Mouse (Mus musculus): ENCODE data around the gene Taok3. TPM values are rescaled to one million over a fixed set of nuclear protein-coding genes. Genes with fewer than 3 reads are reported as not detected.

The Taok3 gene
- total RNA-seq, 2 experiments from 2014 or later, result 13.7 to 14.7 TPM

DNA sequence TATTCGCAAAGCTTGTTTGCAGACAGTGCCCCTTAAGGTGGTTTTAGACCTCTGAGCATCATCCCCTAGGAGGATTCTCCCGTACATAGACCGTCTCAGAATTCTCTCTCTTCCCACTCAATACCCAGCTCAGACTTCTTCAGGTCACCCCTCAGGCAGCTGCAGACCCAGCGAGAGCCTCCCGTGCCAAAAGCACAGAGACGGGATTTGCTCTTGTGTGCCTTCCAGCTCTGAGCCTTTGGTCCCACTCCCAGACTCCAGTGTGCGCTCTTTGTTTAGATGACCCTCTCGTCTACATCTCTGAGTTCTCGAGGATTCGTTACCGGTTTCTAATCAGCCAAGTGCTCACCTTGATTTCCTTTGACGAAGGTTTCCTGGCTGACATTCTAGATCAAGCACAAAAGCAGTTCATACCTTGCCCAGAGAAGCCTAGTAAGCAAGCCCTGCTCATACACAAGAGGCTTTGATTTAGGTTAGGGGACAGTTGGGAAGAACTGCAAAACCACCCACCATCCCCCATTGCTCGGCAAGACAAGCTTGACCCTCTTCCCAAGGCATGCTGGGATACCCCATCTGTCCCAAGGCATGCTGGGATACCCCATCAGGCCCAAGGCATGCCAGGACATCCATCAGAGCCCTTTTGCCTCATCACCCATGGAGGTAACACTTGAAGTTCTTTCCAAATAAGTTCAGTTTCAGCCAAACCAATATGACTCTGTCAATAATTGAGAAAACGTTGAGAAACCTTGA is 48.6 kb downstream of the Taok3 start:
- no peak for DNase-seq (ENCODE audit: low spot score in 2 of 2)

DNA sequence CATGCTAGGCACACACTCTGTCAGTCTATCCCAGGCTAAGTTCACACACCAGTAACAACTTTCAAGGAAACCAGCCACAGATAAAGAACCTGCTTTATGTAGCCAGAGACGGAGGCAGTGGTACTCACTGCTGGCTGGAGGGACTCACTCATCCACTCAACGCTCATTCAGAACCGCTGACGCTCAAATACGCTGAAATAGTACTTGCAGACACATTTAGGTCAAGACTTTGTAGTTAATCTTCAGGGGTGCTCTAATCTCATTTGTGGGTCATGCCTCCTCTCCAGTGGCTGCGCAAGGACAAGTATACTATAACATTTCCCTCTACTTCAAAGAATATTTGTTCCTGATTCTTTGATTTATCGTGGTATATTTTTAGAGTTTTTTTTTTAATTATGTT is 54.1 kb downstream of the Taok3 start:
- no peak for DNase-seq (ENCODE audit: low spot score in 2 of 2)

DNA sequence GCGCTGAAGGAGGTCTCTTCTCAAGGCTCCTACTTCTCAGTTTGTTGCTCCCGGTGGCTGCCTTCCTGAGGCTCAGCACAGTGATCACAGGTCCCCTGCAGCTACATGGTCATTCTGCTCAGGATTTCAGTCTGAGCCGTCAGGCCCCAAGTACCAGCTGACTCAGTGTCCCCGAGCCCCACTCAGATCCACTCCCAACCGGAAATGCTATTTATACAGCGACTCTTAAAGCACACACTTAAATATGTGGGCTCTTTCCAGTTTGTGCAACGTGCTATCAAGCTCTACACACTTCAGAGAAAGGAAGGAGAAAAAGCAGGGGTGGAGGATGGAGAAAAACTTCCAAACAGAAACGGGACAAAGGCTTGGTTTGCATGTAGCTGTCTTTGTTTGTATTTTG is 56.0 kb downstream of the Taok3 start:
- DNase-seq (ENCODE audit: low spot score in 2 of 2), result no peak

DNA sequence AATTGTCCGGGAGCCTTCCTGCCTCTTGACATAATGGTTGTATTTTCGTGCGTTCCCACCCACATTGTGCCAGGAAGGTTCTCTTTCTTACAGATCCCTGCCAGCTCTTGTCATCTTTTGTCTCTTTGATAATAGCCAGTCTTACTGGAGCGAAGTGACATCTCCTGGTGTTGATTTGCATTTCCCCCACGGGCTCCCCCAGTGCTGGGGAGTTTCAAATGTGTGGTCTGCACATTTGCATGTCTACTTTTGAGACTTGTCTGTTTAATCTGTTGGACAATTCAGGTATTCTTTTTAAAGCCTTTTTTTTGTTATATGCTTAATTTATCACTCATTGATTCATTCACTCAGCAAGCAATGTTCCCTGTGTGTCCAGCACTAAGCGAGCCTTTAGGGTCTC is 58.1 kb downstream of the Taok3 start:
- DNase-seq (ENCODE audit: low spot score in 2 of 2), result no peak

- DNase-seq (ENCODE audit: low spot score in 2 of 2), result no peak
These were observed 58.6 kb downstream of the Taok3 start for GRCm38 (mm10) chr5:117178486-117178885.

- DNase-seq (ENCODE audit: low spot score in 2 of 2), result no peak
These were observed 62.0 kb downstream of the Taok3 start for GRCm38 (mm10) chr5:117181921-117182320.

DNA sequence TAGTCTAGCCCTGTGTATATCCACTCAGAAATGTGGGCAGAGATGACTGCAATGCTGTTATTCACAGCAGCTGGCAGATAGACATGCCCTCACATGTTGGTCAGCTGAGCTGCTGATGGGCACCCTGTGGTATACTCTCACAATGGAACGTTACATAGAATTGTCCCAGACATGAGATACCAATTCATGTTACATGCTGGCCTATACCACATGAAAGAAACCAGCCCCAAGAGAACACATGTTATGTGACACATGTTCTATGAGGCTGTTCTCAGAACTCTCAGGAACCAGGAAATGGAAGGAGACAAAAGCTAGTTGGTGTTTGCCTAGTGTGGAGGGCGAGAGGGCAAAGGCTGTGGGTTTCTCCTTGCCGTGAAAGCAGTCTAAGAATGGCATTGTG is 62.5 kb downstream of the Taok3 start:
- DNase-seq (ENCODE audit: low spot score in 2 of 2), result no peak

DNA sequence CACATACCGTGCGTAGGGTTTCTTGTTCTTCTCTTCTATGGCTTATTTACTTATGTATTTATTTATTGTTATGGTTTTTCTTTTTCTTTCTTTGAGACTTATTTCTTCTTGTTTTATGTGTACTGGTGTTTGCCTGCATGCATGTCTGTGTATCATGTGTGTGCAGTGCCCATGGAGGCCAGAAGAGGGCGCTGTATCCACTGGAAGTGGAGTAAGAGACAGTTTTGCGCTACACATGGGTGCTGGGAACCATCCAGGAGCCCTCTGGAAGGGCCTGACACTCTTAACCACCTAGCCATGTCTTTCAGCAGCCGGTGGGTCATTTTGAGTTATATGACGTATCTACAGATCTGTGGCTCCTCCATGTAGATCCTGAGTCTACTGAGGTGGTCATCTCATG is 64.9 kb downstream of the Taok3 start:
- DNase-seq (ENCODE audit: low spot score in 2 of 2), result no peak

- DNase-seq (ENCODE audit: low spot score in 2 of 2), result no peak
These were observed 65.7 kb downstream of the Taok3 start for GRCm38 (mm10) chr5:117185673-117186072.

DNA sequence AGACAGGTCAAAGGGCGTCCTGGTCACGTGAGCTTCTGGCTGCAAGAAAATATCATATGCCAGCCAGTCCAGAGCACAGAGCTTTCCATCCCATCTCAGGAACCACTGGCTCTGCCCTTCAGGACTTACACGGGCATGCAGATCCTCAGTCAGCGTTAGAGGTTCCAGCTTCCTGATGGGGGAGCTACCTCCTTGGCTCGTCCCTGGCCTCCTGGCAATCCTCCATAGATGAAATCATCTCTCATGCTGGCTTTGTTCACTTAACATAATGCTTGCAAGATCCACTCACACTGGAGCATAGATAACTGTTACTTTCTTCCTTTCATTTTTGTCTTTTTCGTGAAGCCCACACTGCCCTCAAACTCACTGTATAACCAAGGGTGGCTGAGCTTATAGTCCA is 72.1 kb downstream of the Taok3 start:
- DNase-seq (ENCODE audit: low spot score in 2 of 2), result no peak

GRCm38 (mm10) chr5:117193748-117194147 is 73.8 kb downstream of the Taok3 start:
- no peak for DNase-seq (ENCODE audit: low spot score in 2 of 2)

GRCm38 (mm10) chr5:117194672-117195071 is 74.7 kb downstream of the Taok3 start:
- DNase-seq (ENCODE audit: low spot score in 2 of 2), result no peak

DNA sequence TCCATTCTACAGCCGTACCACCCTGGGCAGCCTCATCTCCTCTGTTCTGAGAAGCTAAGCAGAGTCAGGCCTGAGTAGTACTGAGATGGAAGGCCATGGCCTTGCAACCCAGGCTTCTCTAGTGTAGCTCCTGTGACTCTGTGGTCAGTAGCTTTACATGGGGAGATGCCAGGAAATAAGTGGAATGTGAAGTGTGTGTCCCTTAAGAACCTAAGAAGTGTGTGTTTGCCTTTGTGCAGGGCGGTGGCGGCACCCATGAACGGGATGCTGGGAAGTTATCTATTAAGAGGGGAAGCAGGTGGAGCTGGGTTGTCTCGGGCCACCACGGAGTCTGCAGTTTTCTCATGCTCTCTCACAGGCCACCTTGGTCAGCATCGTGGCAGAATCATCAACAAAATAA is 76.6 kb downstream of the Taok3 start:
- no peak for DNase-seq (ENCODE audit: low spot score in 2 of 2)

DNA sequence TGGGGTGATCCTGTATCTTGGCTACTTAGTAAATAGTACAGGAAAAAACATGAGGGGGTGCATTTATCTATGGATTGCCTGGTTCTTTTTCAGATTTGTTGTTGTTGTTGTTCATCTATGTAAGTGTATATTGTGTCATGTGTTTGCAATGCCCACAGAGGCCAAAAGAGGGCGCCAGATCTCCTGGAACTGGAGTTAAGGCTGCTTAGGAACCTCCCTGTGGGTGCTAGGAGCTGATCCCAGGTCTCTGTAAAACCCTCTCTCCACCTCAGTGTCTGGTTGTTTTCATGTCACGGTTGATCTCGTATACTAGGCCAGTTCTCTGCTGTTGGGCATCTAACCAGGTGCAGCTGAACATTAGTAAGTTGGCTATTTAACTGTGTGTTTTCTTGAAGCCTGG is 78.5 kb downstream of the Taok3 start:
- no peak for DNase-seq (ENCODE audit: low spot score in 2 of 2)

DNA sequence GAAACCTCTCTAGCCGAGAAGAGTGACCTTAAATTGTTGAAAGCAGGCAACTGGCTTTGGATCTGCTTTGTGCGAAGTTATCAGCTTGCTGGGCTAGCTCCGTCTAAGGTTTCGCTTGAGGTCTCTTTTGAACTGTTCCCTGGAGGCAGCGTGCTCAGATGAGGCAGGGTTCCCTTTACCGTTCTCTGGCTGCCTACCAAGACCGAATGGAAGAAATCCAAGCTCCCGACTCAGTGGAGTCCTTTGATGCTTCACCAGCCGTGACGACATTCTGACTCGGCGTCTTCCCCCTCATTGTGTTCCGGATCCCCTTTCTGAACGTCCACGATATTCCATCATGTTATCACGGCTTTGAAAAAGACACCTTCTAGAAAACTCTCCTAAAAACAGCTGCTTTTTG is 87.4 kb downstream of the Taok3 start:
- DNase-seq (ENCODE audit: low spot score in 2 of 2), result no peak

GRCm38 (mm10) chr5:117214016-117214415 is 94.1 kb downstream of the Taok3 start:
- no peak for DNase-seq (ENCODE audit: low spot score in 2 of 2)

DNA sequence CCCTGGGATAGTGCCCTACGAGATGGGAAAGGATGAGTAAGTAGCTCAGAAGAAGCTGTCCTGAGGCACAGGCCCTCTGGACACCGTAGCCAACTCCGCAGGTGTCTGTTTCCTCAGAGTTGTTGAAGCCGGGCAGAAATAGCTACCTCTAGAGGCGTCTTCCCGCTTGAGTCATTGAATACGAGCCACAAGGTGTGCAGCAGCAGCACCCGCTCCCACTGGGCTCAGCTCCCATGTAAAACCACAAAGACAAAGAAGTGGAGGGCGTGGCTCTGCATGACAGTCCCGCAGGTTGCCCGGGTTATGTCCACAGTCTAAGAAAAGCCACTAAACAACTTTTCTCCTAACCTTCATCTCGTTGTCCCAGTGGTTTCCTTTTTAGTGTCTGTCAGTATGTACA is 111.1 kb downstream of the Taok3 start:
- DNase-seq (ENCODE audit: low spot score in 2 of 2), result no peak

DNA sequence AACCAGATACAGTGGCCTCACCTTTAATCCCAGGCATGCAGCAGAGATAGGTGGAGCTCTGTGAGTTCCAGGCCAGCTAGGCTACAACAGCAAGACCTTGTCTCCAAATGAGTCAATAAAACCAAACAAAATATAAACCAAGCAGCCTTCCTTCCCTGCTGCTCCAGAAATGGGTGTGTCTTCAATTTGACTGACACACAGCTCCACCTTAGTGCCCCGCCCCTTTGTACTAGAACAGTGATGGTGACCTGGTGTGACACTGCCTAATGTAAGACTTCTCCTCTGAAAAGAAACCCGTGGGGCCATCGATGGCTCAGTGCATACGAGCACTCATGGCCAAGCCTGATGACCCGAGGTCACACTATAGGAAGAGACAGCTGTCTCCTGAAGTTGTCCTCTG is 116.6 kb downstream of the Taok3 start:
- no peak for DNase-seq (ENCODE audit: low spot score in 2 of 2)

GRCm38 (mm10) chr5:117239106-117239505 is 119.2 kb downstream of the Taok3 start:
- no peak for DNase-seq (ENCODE audit: low spot score in 2 of 2)

GRCm38 (mm10) chr5:117240321-117240731 is 120.4 kb downstream of the Taok3 start:
- DNase-seq (ENCODE audit: low spot score in 2 of 2), result no peak

- no peak for DNase-seq (ENCODE audit: low spot score in 2 of 2)
These were observed 120.9 kb downstream of the Taok3 start for GRCm38 (mm10) chr5:117240761-117241322.

GRCm38 (mm10) chr5:117241935-117242531 is 122.1 kb downstream of the Taok3 start:
- no peak for DNase-seq (ENCODE audit: low spot score in 2 of 2)

All from gastrocnemius, postnatal 4 days (tissue).